Mouse (Mus musculus) bone marrow macrophage, adult 2 months (primary cell): Measurements from ENCODE around the gene Olfr819.
"Not testable (repeated sequence)": the region's sequence is repeated elsewhere in the genome, so short reads cannot be mapped to it uniquely, and the experiment has no call there.

Experiments
- CTCF ChIP-seq: IDR thresholded peaks from 2 replicates; pipeline ENCODE4 v1.5.1; 2012; ENCODE audit warnings: low read depth, mild to moderate bottlenecking, low read length, moderate library complexity
- POLR2A ChIP-seq: IDR thresholded peaks from 2 replicates; pipeline ENCODE4 v1.6.1; 2012; ENCODE audit warnings: mild to moderate bottlenecking, low read depth, low read length, borderline replicate concordance

DNA sequence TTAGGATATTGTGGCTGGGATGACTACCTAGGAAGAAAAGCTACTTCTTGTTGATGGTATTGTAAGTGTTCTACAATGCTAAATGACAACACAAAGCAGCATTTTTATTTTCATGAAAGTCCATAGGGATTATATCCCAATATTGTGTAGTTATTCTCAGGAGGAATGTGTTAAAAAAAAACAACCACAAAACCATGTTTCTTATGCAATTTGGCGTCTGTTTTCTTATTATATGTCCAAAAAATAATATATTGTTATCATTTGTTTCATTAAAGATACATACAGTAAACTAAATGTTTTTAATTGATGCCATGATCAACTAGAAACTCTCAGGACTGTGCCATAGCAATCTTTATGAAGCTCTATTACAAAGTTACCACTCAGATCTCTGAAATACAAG, 17.9 kb upstream of the Olfr819 start, which contains the start of gene Gm10310:
- TF ChIP-seq CTCF, POLR2A: not testable (repeated sequence)
